Mouse (Mus musculus) cortical plate, adult 2 months (tissue): ENCODE data around the gene Nod2.

Experiments used
- CTCF ChIP-seq: fragments of 200-500 bp; IDR thresholded peaks from 2 replicates; pipeline ENCODE4 v1.5.1; 2011; ENCODE audit warnings: mild to moderate bottlenecking, control low read depth, low read length; ENCODE audit not compliant: insufficient read depth; ENCODE audit errors: extremely low read depth
- POLR2A ChIP-seq: fragments of 200-500 bp; IDR thresholded peaks from 2 replicates; pipeline ENCODE4 v1.6.1; 2011; ENCODE audit warnings: mild to moderate bottlenecking, low read length, control low read depth; ENCODE audit not compliant: insufficient read depth; ENCODE audit errors: extremely low read depth

DNA sequence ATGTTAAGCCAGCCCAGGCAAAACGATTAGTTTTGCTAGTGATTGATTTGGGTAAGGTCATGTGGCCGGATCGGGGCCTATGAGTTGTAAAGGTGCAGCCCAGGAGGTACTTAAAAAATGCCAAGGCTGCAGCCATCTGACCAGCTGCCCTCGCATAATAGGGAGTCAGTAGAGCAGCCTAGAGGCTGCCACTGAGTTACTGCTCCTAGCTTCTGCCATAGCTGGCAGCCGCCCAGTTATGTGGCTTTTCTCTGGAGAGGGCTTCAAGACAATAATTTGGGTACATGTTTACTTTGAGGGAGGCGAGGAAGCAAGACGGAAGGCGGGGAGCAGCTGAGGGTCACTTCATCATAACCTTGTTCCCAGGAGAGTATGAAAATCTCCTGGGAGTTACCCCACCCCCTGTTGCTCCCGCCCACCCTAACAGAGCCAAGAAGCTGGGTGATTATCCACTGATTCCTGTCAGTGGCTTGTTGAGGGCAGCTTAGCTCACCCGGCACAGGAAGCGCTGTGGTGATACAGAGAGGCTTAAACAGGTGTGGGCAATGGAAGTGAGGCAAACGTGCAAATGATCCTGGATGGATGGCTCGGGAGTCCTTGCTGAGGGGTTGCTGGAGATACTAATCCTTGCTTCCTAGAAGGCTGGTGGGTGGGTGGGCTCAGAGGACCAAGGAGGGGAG is 41.6 kb upstream of the Nod2 start:
- TF ChIP-seq CTCF = no peak
- TF ChIP-seq POLR2A = no peak
